Mouse (Mus musculus) stomach, postnatal 0 days (tissue): ENCODE data around the gene Zfp791. TPM values are rescaled to one million over a fixed set of nuclear protein-coding genes. Genes with fewer than 3 reads are reported as not detected.
"Not testable (repeated sequence)": the region's sequence is repeated elsewhere in the genome, so short reads cannot be mapped to it uniquely, and the experiment has no call there.

Experiments
- ATAC-seq: fragments of 200-750 bp; cut with Nextera tagmentation; 2 replicates; pipeline ENCODE4 v1.8.0; 2017; ENCODE audit not compliant: low FRiP score, low TSS enrichment
- DNase-seq: peaks from one replicate; pipeline ENCODE4 v3.0.0-alpha.2; 2016; ENCODE audit warnings: low spot score
- H3K27ac ChIP-seq: fragments of 300-500 bp; sonication (generic); replicated peaks from 2 replicates; pipeline ENCODE4 v1.5.1; 2014; ENCODE audit warnings: mild to moderate bottlenecking, control low read depth
- H3K27me3 ChIP-seq: fragments of 300-500 bp; sonication (generic); 2 replicates; pipeline ENCODE4 v1.6.1; 2014; ENCODE audit warnings: low read length; ENCODE audit not compliant: control insufficient read depth, insufficient read depth
- H3K36me3 ChIP-seq: fragments of 300-500 bp; sonication (generic); 2 replicates; pipeline ENCODE4 v1.6.1; 2014; ENCODE audit warnings: low read length, mixed read lengths; ENCODE audit not compliant: control insufficient read depth, insufficient read depth
- H3K4me1 ChIP-seq: fragments of 300-500 bp; sonication (generic); replicated peaks from 2 replicates; pipeline ENCODE4 v1.6.1; 2014; ENCODE audit warnings: antibody characterized with exemption; ENCODE audit not compliant: control insufficient read depth, insufficient read depth
- H3K4me2 ChIP-seq: fragments of 300-500 bp; sonication (generic); replicated peaks from 2 replicates; pipeline ENCODE4 v1.6.1; 2014; ENCODE audit warnings: low read depth, mild to moderate bottlenecking, control low read depth, moderate library complexity
- H3K4me3 ChIP-seq: fragments of 300-500 bp; sonication (generic); 2 replicates; pipeline ENCODE4 v1.5.1; 2014; ENCODE audit warnings: low read depth, low read length, control low read depth
- H3K9ac ChIP-seq: fragments of 300-500 bp; sonication (generic); 2 replicates; pipeline ENCODE4 v1.6.1; 2014; ENCODE audit warnings: mild to moderate bottlenecking, low read length, control low read depth, mixed read lengths
- H3K9me3 ChIP-seq: fragments of 300-500 bp; sonication (generic); 2 replicates; pipeline ENCODE4 v1.6.1; 2016; ENCODE audit warnings: low read length; ENCODE audit not compliant: control insufficient read depth
- CTCF ChIP-seq: IDR thresholded peaks from 2 replicates; pipeline ENCODE4 v1.5.1; 2016; ENCODE audit warnings: antibody characterized with exemption, low read depth, mild to moderate bottlenecking, moderate library complexity
- EP300 ChIP-seq: optimal IDR thresholded peaks from 2 replicates; pipeline ENCODE3; 2016; ENCODE audit warnings: antibody characterized with exemption
- WGBS: fragments of 180-500 bp; shearing (Covaris S2); extraction: QIAGEN DNeasy Blood & Tissue Kit; methylation state at CpG from one replicate; pipeline ENCODE4 v1.1.7; 2014; 5-methylcytosine and 5-hydroxymethylcytosine counted together
- polyA plus RNA-seq: library from polyadenylated mRNA; unstranded; fragments of >200 nt; fragmentation: Nextera tagmentation; extraction: Ambion mirVana; gene quantifications from 2 replicates; pipeline ENCODE4 v1.2.1, GENCODE M21; 2015

The Zfp791 gene
- 1.2 and 1.5 TPM in 2 replicates for polyA plus RNA-seq

- ATAC-seq: no peak
- no peaks in the 10 kb centered on the region for H3K9me3 ChIP-seq
Observed at GRCm38 (mm10) chr8:85122995-85123394, at the start of gene Zfp791. Zfp791 (minus strand) TSS chr8:85123095.

GRCm38 (mm10) chr8:85171291-85171690, 48.4 kb upstream of the Zfp791 start:
- TF ChIP-seq CTCF (peak; percentile 78), EP300 (no peak)
- Histone ChIP-seq H3K4me2 (no peak overlapping the region), H3K9me3 (no peaks in the 10 kb centered on the region), H3K36me3 (no peaks in the 10 kb centered on the region), H3K27me3 (no peaks in the 10 kb centered on the region), H3K27ac (no peak overlapping the region), H3K4me1 (no peaks in the 10 kb centered on the region), H3K9ac (no peak overlapping the region), H3K4me3 (no peak overlapping the region)
- ATAC-seq (no peak), DNase-seq (peak; percentile 43)
- 16% methylated on average over 14 of the region's 14 CpGs for WGBS

More at GRCm38 (mm10) chr8:85122995-85123394, at the start of gene Zfp791:
- Histone ChIP-seq H3K36me3 (no peaks in the 10 kb centered on the region), H3K9ac (no peak within 1 kb of the TSS), H3K4me2 (no peak within 1 kb of the TSS), H3K4me1 (no peaks in the 10 kb centered on the region), H3K27me3 (no peaks in the 10 kb centered on the region), H3K27ac (no peak within 1 kb of the TSS), H3K4me3 (no peak within 1 kb of the TSS)
- WGBS: 70% methylated on average over 3 of the region's 3 CpGs
- no peak for TF ChIP-seq EP300
- no peak for TF ChIP-seq CTCF
- DNase-seq: no peak

- no peak within 1 kb of the TSS for H3K27ac ChIP-seq
- no peaks in the 10 kb centered on the region for H3K4me1 ChIP-seq
- ATAC-seq (no peak), DNase-seq (no peak)
- H3K27me3 ChIP-seq: no peaks in the 10 kb centered on the region
- no peaks in the 10 kb centered on the region for H3K36me3 ChIP-seq
- H3K4me2 ChIP-seq: no peak within 1 kb of the TSS
- H3K9ac ChIP-seq: no peak within 1 kb of the TSS
- TF ChIP-seq CTCF (no peak), EP300 (no peak)
- H3K9me3 ChIP-seq: 0 out of 2 replicates have a peak, but pooled peaks cover 7% of the 10 kb centered on the region
- 65% methylated on average over 3 of the region's 3 CpGs for WGBS
- no peak within 1 kb of the TSS for H3K4me3 ChIP-seq
Observed at GRCm38 (mm10) chr8:85151624-85152023, 28.7 kb upstream of the Zfp791 start, which contains the start of gene Cks1brt. Cks1brt (plus strand) TSS chr8:85151924.

GRCm38 (mm10) chr8:85142516-85142915, 19.6 kb upstream of the Zfp791 start:
- WGBS: 93% methylated on average over 4 of the region's 4 CpGs
- H3K4me3 ChIP-seq: no peak overlapping the region
- H3K9ac ChIP-seq: no peak overlapping the region
- no peak overlapping the region for H3K4me2 ChIP-seq
- H3K9me3 ChIP-seq: no peaks in the 10 kb centered on the region
- no peaks in the 10 kb centered on the region for H3K4me1 ChIP-seq
- H3K27me3 ChIP-seq: no peaks in the 10 kb centered on the region
- no peak for ATAC-seq
- DNase-seq: no peak
- no peaks in the 10 kb centered on the region for H3K36me3 ChIP-seq
- no peak for TF ChIP-seq CTCF
- TF ChIP-seq EP300: no peak
- no peak overlapping the region for H3K27ac ChIP-seq

GRCm38 (mm10) chr8:85135690-85136089, 12.8 kb upstream of the Zfp791 start:
- not testable (repeated sequence) for DNase-seq, H3K27ac ChIP-seq, H3K9me3 ChIP-seq, H3K4me2 ChIP-seq, H3K36me3 ChIP-seq, H3K9ac ChIP-seq, H3K4me3 ChIP-seq, H3K27me3 ChIP-seq, ATAC-seq, H3K4me1 ChIP-seq
- WGBS: 93% methylated on average over 2 of the region's 2 CpGs

GRCm38 (mm10) chr8:85132335-85132734, 9.4 kb upstream of the Zfp791 start:
- DNase-seq: no peak
- Histone ChIP-seq H3K36me3 (no peaks in the 10 kb centered on the region), H3K4me2 (no peak overlapping the region), H3K27ac (no peak overlapping the region), H3K9ac (no peak overlapping the region), H3K27me3 (no peaks in the 10 kb centered on the region), H3K9me3 (no peaks in the 10 kb centered on the region), H3K4me3 (no peak overlapping the region), H3K4me1 (no peaks in the 10 kb centered on the region)
- TF ChIP-seq CTCF (no peak), EP300 (no peak)
- 87% methylated on average over 1 of the region's 1 CpGs for WGBS
- ATAC-seq: no peak
